Mouse (Mus musculus): Measurements from ENCODE around the gene Myrf. TPM values are rescaled to one million over a fixed set of nuclear protein-coding genes. Genes with fewer than 3 reads are reported as not detected.

Gene Myrf
- not detected for total RNA-seq (2023)

GRCm38 (mm10) chr19:10240654-10241305 is at the start of gene Myrf:
Gene Myrf, minus strand, starts transcription at chr19:10240748.

GRCm38 (mm10) chr19:10203848-10204615 is 36.5 kb downstream of the Myrf start, which contains the start of the genes Tmem258 and Fen1:
Gene Tmem258, plus strand, starts transcription at chr19:10204014.
Gene Fen1, minus strand, starts transcription at chr19:10204169.

GRCm38 (mm10) chr19:10182670-10183298 is 57.8 kb downstream of the Myrf start, which contains the start of gene Fads1:
Gene Fads1, plus strand, starts transcription at chr19:10182888.

Other genes with a start within 250 kb of the Myrf start
- gene Best1, start 239.1 kb downstream of the Myrf start, total RNA-seq (2023): not detected
- gene Rab3il1, start 239.1 kb downstream of the Myrf start, total RNA-seq (2023): 0.73 TPM
- gene Fads3, start 199.2 kb downstream of the Myrf start, total RNA-seq (2023): 0.64 TPM
- 0.18 TPM for gene Fads2, start 139.0 kb downstream of the Myrf start, total RNA-seq (2023)
- 12.7 TPM for gene Fads1, start 57.9 kb downstream of the Myrf start, total RNA-seq (2023)
- 101 TPM for gene Tmem258, start 36.7 kb downstream of the Myrf start, total RNA-seq (2023)
- gene Fen1, start 36.6 kb downstream of the Myrf start, total RNA-seq (2023): 21.3 TPM
- not detected for gene Dagla, start 64.1 kb upstream of the Myrf start, total RNA-seq (2023)
- not detected for gene Syt7, start 148.3 kb upstream of the Myrf start, total RNA-seq (2023)
- gene Lrrc10b, start 216.7 kb upstream of the Myrf start, total RNA-seq (2023): not detected
- 3.5 TPM for gene Ppp1r32, start 242.2 kb upstream of the Myrf start, total RNA-seq (2023)

Data from CD4-positive naive resting alpha-beta T cell, adult 76 days (primary cell).